Mouse (Mus musculus) heart, postnatal 0 days (tissue): Measurements from ENCODE around the gene Sinhcaf. TPM values are rescaled to one million over a fixed set of nuclear protein-coding genes. Genes with fewer than 3 reads are reported as not detected.

Experiments
- ATAC-seq: fragments of 200-750 bp; cut with Nextera tagmentation; 2 replicates; pipeline ENCODE4 v1.8.0; 2017; ENCODE audit warnings: low read depth, moderate number of reproducible peaks, moderate library complexity; ENCODE audit not compliant: insufficient read depth
- DNase-seq: peaks from one replicate; pipeline ENCODE4 v3.0.0-alpha.2; 2016; ENCODE audit warnings: low spot score
- H3K27ac ChIP-seq: fragments of 300-500 bp; sonication (generic); 2 replicates; pipeline ENCODE4 v1.5.1; 2014; ENCODE audit warnings: low read depth, mild to moderate bottlenecking
- H3K27me3 ChIP-seq: fragments of 300-500 bp; sonication (generic); 2 replicates; pipeline ENCODE4 v1.6.1; 2014; ENCODE audit warnings: low read length, mixed read lengths; ENCODE audit not compliant: control insufficient read depth, insufficient read depth
- H3K36me3 ChIP-seq: fragments of 300-500 bp; sonication (generic); replicated peaks from 2 replicates; pipeline ENCODE4 v1.6.1; 2014; ENCODE audit warnings: low read length, mixed read lengths; ENCODE audit not compliant: control insufficient read depth, insufficient read depth
- H3K4me1 ChIP-seq: fragments of 300-500 bp; sonication (generic); 2 replicates; pipeline ENCODE4 v1.6.1; 2014; ENCODE audit warnings: antibody characterized with exemption; ENCODE audit not compliant: control insufficient read depth, insufficient read depth
- H3K4me2 ChIP-seq: fragments of 300-500 bp; sonication (generic); 2 replicates; pipeline ENCODE4 v1.6.1; 2014; ENCODE audit warnings: low read depth, mild to moderate bottlenecking, low read length, moderate library complexity
- H3K4me3 ChIP-seq: fragments of 300-500 bp; sonication (generic); 2 replicates; pipeline ENCODE4 v1.5.1; 2014; ENCODE audit warnings: low read depth, low read length
- H3K9ac ChIP-seq: fragments of 300-500 bp; sonication (generic); replicated peaks from 2 replicates; pipeline ENCODE4 v1.6.1; 2014; ENCODE audit warnings: low read depth, low read length, mixed read lengths
- H3K9me3 ChIP-seq: fragments of 300-500 bp; sonication (generic); replicated peaks from 2 replicates; pipeline ENCODE4 v1.6.1; 2016; ENCODE audit warnings: low read length; ENCODE audit not compliant: control insufficient read depth
- CTCF ChIP-seq: IDR thresholded peaks from 2 replicates; pipeline ENCODE4 v1.5.1; 2016; ENCODE audit warnings: antibody characterized with exemption, control low read depth, low read depth
- EP300 ChIP-seq: IDR thresholded peaks from 2 replicates; pipeline ENCODE4 v1.6.1; 2016; ENCODE audit warnings: antibody characterized with exemption, low read depth
- WGBS: fragments of 180-500 bp; shearing (Covaris S2); extraction: QIAGEN DNeasy Blood & Tissue Kit; methylation state at CpG from one replicate; pipeline ENCODE4 v1.1.7; 2014; 5-methylcytosine and 5-hydroxymethylcytosine counted together
- polyA plus RNA-seq: library from polyadenylated mRNA; unstranded; fragments of >200 nt; fragmentation: Nextera tagmentation; extraction: Ambion mirVana; gene quantifications from 2 replicates; pipeline ENCODE4 v1.2.1, GENCODE M21; 2015
- total RNA-seq: library from RNA; depleted of rRNA; stranded (reverse); fragments of >200 nt; gene quantifications from 2 replicates; pipeline ENCODE4 v1.2.3, GENCODE M21; 2014; ENCODE audit warnings: low replicate concordance

The Sinhcaf gene
- total and polyA plus RNA-seq, 2 experiments from 2014 or later, result 9.4 to 20.5 TPM

- no peak for DNase-seq
- H3K4me2 ChIP-seq, result no peak overlapping the region
These were observed 39.7 kb upstream of the Sinhcaf start for GRCm38 (mm10) chr6:148986003-148986402.

GRCm38 (mm10) chr6:148980495-148980894 lies 34.2 kb upstream of the Sinhcaf start:
- TF ChIP-seq CTCF (no peak), EP300 (no peak)
- 61% methylated on average over 2 of the region's 3 CpGs for WGBS
- Histone ChIP-seq H3K4me1 (no peaks in the 10 kb centered on the region), H3K9me3 (no peaks in the 10 kb centered on the region), H3K9ac (no peak overlapping the region), H3K4me2 (no peak overlapping the region), H3K27ac (no peak overlapping the region), H3K27me3 (no peaks in the 10 kb centered on the region), H3K36me3 (no peaks in the 10 kb centered on the region), H3K4me3 (no peak overlapping the region)
- ATAC-seq (no peak), DNase-seq (no peak)

More at GRCm38 (mm10) chr6:148986003-148986402, 39.7 kb upstream of the Sinhcaf start:
- H3K4me3 ChIP-seq, result no peak overlapping the region
- no peak for TF ChIP-seq CTCF
- TF ChIP-seq EP300, result no peak
- H3K9ac ChIP-seq, result no peak overlapping the region
- H3K27ac ChIP-seq, result no peak overlapping the region
- no peaks in the 10 kb centered on the region; the same call in 1 of the 2 replicates for H3K36me3 ChIP-seq
- H3K4me1 ChIP-seq, result no peaks in the 10 kb centered on the region
- H3K9me3 ChIP-seq, result no peaks in the 10 kb centered on the region
- H3K27me3 ChIP-seq, result no peaks in the 10 kb centered on the region
- ATAC-seq, result no peak
- WGBS, result 83% methylated on average over 4 of the region's 4 CpGs

- no peaks in the 10 kb centered on the region for H3K27me3 ChIP-seq
- no peak for TF ChIP-seq CTCF
- TF ChIP-seq EP300, result no peak
- no peaks in the 10 kb centered on the region for H3K9me3 ChIP-seq
- no peak overlapping the region for H3K27ac ChIP-seq
- no peak overlapping the region for H3K4me3 ChIP-seq
- H3K4me1 ChIP-seq, result no peaks in the 10 kb centered on the region
- 81% methylated on average over 3 of the region's 3 CpGs for WGBS
- H3K36me3 ChIP-seq, result no peaks in the 10 kb centered on the region
- DNase-seq, result no peak
- ATAC-seq, result no peak
- no peak overlapping the region for H3K4me2 ChIP-seq
- H3K9ac ChIP-seq, result no peak overlapping the region
These were observed 28.8 kb upstream of the Sinhcaf start for GRCm38 (mm10) chr6:148975096-148975495.

- Histone ChIP-seq H3K9ac (no peak overlapping the region), H3K9me3 (no peaks in the 10 kb centered on the region), H3K4me2 (no peak overlapping the region), H3K27ac (no peak overlapping the region), H3K27me3 (no peaks in the 10 kb centered on the region), H3K4me1 (no peaks in the 10 kb centered on the region), H3K4me3 (no peak overlapping the region), H3K36me3 (no peaks in the 10 kb centered on the region)
- no peak for TF ChIP-seq EP300
- no peak for TF ChIP-seq CTCF
- WGBS, result 23% methylated on average over 2 of the region's 2 CpGs
- DNase-seq (no peak), ATAC-seq (no peak)
These were observed 26.6 kb upstream of the Sinhcaf start for GRCm38 (mm10) chr6:148972891-148973290.

- H3K4me3 ChIP-seq, result no peak overlapping the region
- no peak for DNase-seq
- H3K36me3 ChIP-seq, result no peaks in the 10 kb centered on the region
- no peak for ATAC-seq
- TF ChIP-seq EP300 (no peak), CTCF (no peak)
- 31% methylated on average over 9 of the region's 9 CpGs for WGBS
- no peaks in the 10 kb centered on the region for H3K4me1 ChIP-seq
- H3K9me3 ChIP-seq, result no peaks in the 10 kb centered on the region
- H3K9ac ChIP-seq, result no peak overlapping the region
- no peaks in the 10 kb centered on the region for H3K27me3 ChIP-seq
- H3K4me2 ChIP-seq, result no peak overlapping the region
- no peak overlapping the region for H3K27ac ChIP-seq
These were observed 26.0 kb upstream of the Sinhcaf start for GRCm38 (mm10) chr6:148972059-148972848.
